Mouse (Mus musculus): ENCODE results near the gene Dnase2a.

GRCm38 (mm10) chr8:84909949-84910348 lies 1.6 kb downstream of the Dnase2a start:
- TF ChIP-seq CTCF (IDR thresholded peaks at IDR 0.05; ENCODE audit: control insufficient read depth, insufficient read depth, insufficient read length) (no peak), CEBPB (IDR thresholded peaks at IDR 0.05; ENCODE audit: low read depth) (no peak), USF1 (IDR thresholded peaks at IDR 0.05; ENCODE audit: low read depth) (no peak)
